Comparison of ENCODE assay signal across 16 mouse cellular contexts in genomic region chr16:23547783-23548182, GRCm38 (mm10). TPM values are rescaled to one million over a fixed set of nuclear protein-coding genes. Genes with fewer than 3 reads are reported as not detected.
DNase-seq lines count a peak whose midpoint lies in the region; ATAC-seq and TF ChIP-seq lines count a peak whose summit lies in the region.
"Had no signal": no experiment of that assay in that cellular context is flagged by ENCODE, and none has a peak within 500 bp of the region (broad histone marks: within the 10 kb centered on the region; RNA-seq: fewer than 3 reads in every experiment).

No protein-coding gene starts in this region.

- DNase-seq in gastrocnemius, adult 2 months, result no peak
- no peak for DNase-seq in gastrocnemius, adult 8-10 months (ENCODE audit: low spot score in 2 of 2)
- DNase-seq in liver, postnatal 0 days, result no peak
- DNase-seq in liver, result no peak
- peak; percentile 26 for DNase-seq in A20 (ENCODE audit: low read depth, low spot score)
- peak; percentile 49 for DNase-seq in R1 (ENCODE audit: low read depth, low spot score)
- no peak for DNase-seq in forebrain, postnatal 0 days
- no peak for DNase-seq in layer of hippocampus, postnatal 36 days
- DNase-seq: gastrocnemius, postnatal 25 days; kidney, postnatal 14 days; right cerebral cortex, postnatal 4 days had no signal

- H3K27me3 ChIP-seq in liver, postnatal 0 days (ENCODE audit: insufficient read depth, low read length), result no peaks in the 10 kb centered on the region
- H3K27me3 ChIP-seq in forebrain, postnatal 0 days (ENCODE audit: insufficient read depth, low read length), result no peaks in the 10 kb centered on the region
- H3K27me3 ChIP-seq: forebrain, embryonic 12.5 days; heart, embryonic 15.5 days; hindbrain, embryonic 15.5 days; limb, embryonic 12.5 days had no signal

- TF ChIP-seq EP300 in liver, postnatal 0 days (IDR thresholded peaks at IDR 0.05; ENCODE audit: low read depth), result no peak

- H3K4me2 ChIP-seq in liver, postnatal 0 days (ENCODE audit: low read depth, low read length), result no peak overlapping the region
- H3K4me2 ChIP-seq in forebrain, postnatal 0 days (ENCODE audit: low read depth), result no peak overlapping the region
- H3K4me2 ChIP-seq: embryonic facial prominence, embryonic 13.5 days; forebrain, embryonic 12.5 days; heart, embryonic 15.5 days; hindbrain, embryonic 15.5 days; limb, embryonic 12.5 days had no signal

- TF ChIP-seq CTCF in gastrocnemius, adult 2 months (IDR thresholded peaks at IDR 0.05), result peak; percentile 48
- peak; percentile 26 for TF ChIP-seq CTCF in liver, postnatal 0 days (IDR thresholded peaks at IDR 0.05; ENCODE audit: low read depth)
- no peak for TF ChIP-seq CTCF in forebrain, postnatal 0 days (IDR thresholded peaks at IDR 0.05; ENCODE audit: low read depth)

- no peak overlapping the region for H3K4me3 ChIP-seq in gastrocnemius, adult 2 months
- no peak overlapping the region for H3K4me3 ChIP-seq in liver, postnatal 0 days (ENCODE audit: low read depth, low read length)
- no peak overlapping the region for H3K4me3 ChIP-seq in forebrain, postnatal 0 days (ENCODE audit: low read depth, low read length)
- H3K4me3 ChIP-seq: embryonic facial prominence, embryonic 13.5 days; forebrain, embryonic 12.5 days; heart, embryonic 15.5 days; hindbrain, embryonic 15.5 days; limb, embryonic 12.5 days had no signal

- ATAC-seq in liver, postnatal 0 days, result no peak
- no peak for ATAC-seq in forebrain, postnatal 0 days

- WGBS in liver, postnatal 0 days (ENCODE audit: insufficient replicate concordance), result 84% methylated on average over 4 of the region's 4 CpGs
- 93% methylated on average over 4 of the region's 4 CpGs for WGBS in forebrain, postnatal 0 days

- no peaks in the 10 kb centered on the region for H3K9me3 ChIP-seq in liver, postnatal 0 days (ENCODE audit: low read length)
- no peaks in the 10 kb centered on the region for H3K9me3 ChIP-seq in forebrain, postnatal 0 days (ENCODE audit: low read length)
- H3K9me3 ChIP-seq: embryonic facial prominence, embryonic 13.5 days; forebrain, embryonic 12.5 days; heart, embryonic 15.5 days; hindbrain, embryonic 15.5 days; limb, embryonic 12.5 days had no signal

- H3K9ac ChIP-seq in liver, postnatal 0 days (replicated peaks), result no peak overlapping the region
- H3K9ac ChIP-seq in forebrain, postnatal 0 days, result no peak overlapping the region
- H3K9ac ChIP-seq: embryonic facial prominence, embryonic 13.5 days; forebrain, embryonic 12.5 days; heart, embryonic 15.5 days; hindbrain, embryonic 15.5 days; limb, embryonic 12.5 days had no signal

- intact Hi-C loops in gastrocnemius, adult 2 months (cut with DNase I), result no loop called here

- H3K4me1 ChIP-seq in liver, postnatal 0 days (ENCODE audit: insufficient read depth), result no peaks in the 10 kb centered on the region
- H3K4me1 ChIP-seq in forebrain, postnatal 0 days (ENCODE audit: insufficient read depth), result no peaks in the 10 kb centered on the region
- H3K4me1 ChIP-seq: forebrain, embryonic 12.5 days; heart, embryonic 15.5 days had no signal

- no peak overlapping the region for H3K27ac ChIP-seq in gastrocnemius, adult 2 months
- no peak overlapping the region for H3K27ac ChIP-seq in liver, postnatal 0 days (ENCODE audit: low read depth)
- H3K27ac ChIP-seq in forebrain, postnatal 0 days (ENCODE audit: low read depth, low read length), result no peak overlapping the region
- H3K27ac ChIP-seq: embryonic facial prominence, embryonic 13.5 days; forebrain, embryonic 12.5 days; heart, embryonic 15.5 days; hindbrain, embryonic 15.5 days; limb, embryonic 12.5 days had no signal

- H3K36me3 ChIP-seq in liver, postnatal 0 days (replicated peaks; ENCODE audit: insufficient read depth, low read length), result 0 out of 2 replicates have a peak, but pooled peaks cover 2% of the 10 kb centered on the region
- no peaks in the 10 kb centered on the region for H3K36me3 ChIP-seq in forebrain, postnatal 0 days (ENCODE audit: insufficient read depth)
- H3K36me3 ChIP-seq: embryonic facial prominence, embryonic 13.5 days; forebrain, embryonic 12.5 days; heart, embryonic 15.5 days; hindbrain, embryonic 15.5 days; limb, embryonic 12.5 days had no signal

RNA-seq across cellular contexts. Expression of gene Masp1, which starts 27.2 kb away (rescaled TPM):
- 10 to 100 TPM in 1 of 2 experiments, 1 to 10 TPM in 1; 7.7 to 18.7 TPM for total RNA-seq in gastrocnemius, adult 2 months (2021)
- 10 to 100 TPM in 1 of 4 experiments, 1 to 10 TPM in 3; 7.2 to 11.9 (median 9.1) TPM for total RNA-seq in gastrocnemius, adult 8-10 months (2022)
- polyA plus RNA-seq in liver, postnatal 0 days (2015; fragmentation: Nextera tagmentation; extraction: Ambion mirVana), result 31.7 and 38.3 TPM in 2 replicates
- total RNA-seq in forebrain, postnatal 0 days (2014; rRNA removed), result 32.2 and 37.1 TPM in 2 replicates
- 22.0 and 23.3 TPM in 2 replicates for polyA plus RNA-seq in forebrain, postnatal 0 days (2015; fragmentation: Nextera tagmentation; extraction: Ambion mirVana)
- total RNA-seq in layer of hippocampus, postnatal 36 days (2021), result 10 to 100 TPM; 13.9 TPM

RNA-seq across cellular contexts. Expression of gene Rtp4, which starts 27.7 kb away (rescaled TPM):
- 1 to 10 TPM in 1 of 2 experiments, under 1 TPM in 1; 0.79 to 1.8 TPM for total RNA-seq in gastrocnemius, adult 2 months (2021)
- 1 to 10 TPM in 2 of 4 experiments, under 1 TPM in 2; 0.75 to 1.4 (median 1.1) TPM for total RNA-seq in gastrocnemius, adult 8-10 months (2022)
- polyA plus RNA-seq in liver, postnatal 0 days (2015; fragmentation: Nextera tagmentation; extraction: Ambion mirVana), result 24.0 and 28.3 TPM in 2 replicates
- 7.3 and 7.4 TPM in 2 replicates for total RNA-seq in forebrain, postnatal 0 days (2014; rRNA removed)
- 7.7 and 7.8 TPM in 2 replicates for polyA plus RNA-seq in forebrain, postnatal 0 days (2015; fragmentation: Nextera tagmentation; extraction: Ambion mirVana)
- total RNA-seq in layer of hippocampus, postnatal 36 days (2021), result 1 to 10 TPM; 1.4 to 2.0 TPM

Comparison
In these comparisons a context has a peak if more than half of its experiments do, and no peak if none do; other contexts are left out.
1. DNase-seq: peak in A20 (single experiment) and R1 (single experiment); none in gastrocnemius, adult 2 months (single experiment), gastrocnemius, adult 8-10 months (0 of 2), liver, postnatal 0 days (single experiment), liver (single experiment), forebrain, postnatal 0 days (single experiment) and layer of hippocampus, postnatal 36 days (0 of 2).